In the genomic region with DNA sequence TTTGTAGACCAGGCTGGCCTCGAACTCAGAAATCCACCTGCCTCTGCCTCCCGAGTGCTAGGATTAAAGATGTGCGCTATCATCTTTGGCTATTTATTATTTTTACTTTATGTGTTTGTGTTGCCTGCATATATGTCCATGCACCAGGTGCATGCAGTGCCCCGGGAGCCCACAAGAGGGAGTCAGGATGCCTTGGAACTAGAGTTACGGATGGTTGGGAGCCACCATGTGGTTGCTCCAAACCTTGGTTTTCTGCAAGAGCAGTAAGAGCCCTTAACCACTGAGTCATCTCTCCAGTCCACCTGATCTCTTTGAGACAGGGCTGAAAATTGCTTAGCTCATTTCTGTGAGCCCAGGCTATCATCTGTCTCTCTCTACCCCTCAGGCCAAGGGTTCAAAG, we compare ENCODE assay signal across 8 mouse cellular contexts. TPM values are rescaled to one million over a fixed set of nuclear protein-coding genes. Genes with fewer than 3 reads are reported as not detected.
DNase-seq lines count a peak whose midpoint lies in the region; ATAC-seq and TF ChIP-seq lines count a peak whose summit lies in the region.

No protein-coding gene starts in this region.

- H3K9me3 ChIP-seq in ES-E14 (ENCODE audit: control insufficient read depth, insufficient read depth, low read depth, low read length): no peaks in the 10 kb centered on the region
- no peaks in the 10 kb centered on the region for H3K9me3 ChIP-seq in forebrain, embryonic 14.5 days (replicated peaks; ENCODE audit: control insufficient read depth, low read length)

- peak; percentile 89 for DNase-seq in ES-E14 (ENCODE audit: low read depth, low spot score)
- DNase-seq in c-Kit-positive CD71-positive TER-119-positive erythroid progenitor cells, embryonic 14.5 days (ENCODE audit: low spot score): peak; percentile 90
- DNase-seq in forebrain, embryonic 14.5 days (ENCODE audit: low spot score): peak; percentile 91
- peak; percentile 90 for DNase-seq in heart, postnatal 4 days
- peak; percentile 75 to 83 for DNase-seq in layer of hippocampus, postnatal 14 days (ENCODE audit: low spot score in 2 of 2)
- DNase-seq in lung, postnatal 10 days: peak; percentile 91
- peak; percentile 90 for DNase-seq in retina, postnatal 1 day
- DNase-seq in thymus, postnatal 36 days: peak; percentile 81 to 83

- H3K27me3 ChIP-seq in forebrain, embryonic 14.5 days (replicated peaks; ENCODE audit: control insufficient read depth, insufficient read depth, low read length): no peaks in the 10 kb centered on the region

- H3K4me1 ChIP-seq in ES-E14 (ENCODE audit: control insufficient read depth in 2 of 2, insufficient read depth in 2 of 2, low read length in 2 of 2, poor library complexity in 1 of 2): no peaks in the 10 kb centered on the region
- no peaks in the 10 kb centered on the region for H3K4me1 ChIP-seq in forebrain, embryonic 14.5 days (ENCODE audit: control insufficient read depth, insufficient read depth, low read length)

- no peak overlapping the region for H3K4me3 ChIP-seq in ES-E14 (ENCODE audit: insufficient read depth in 1 of 2, low read depth in 1 of 2, low read length in 2 of 2, poor library complexity in 1 of 2, severe bottlenecking in 1 of 2)
- no peak overlapping the region for H3K4me3 ChIP-seq in forebrain, embryonic 14.5 days (ENCODE audit: low read depth, low read length)

- peak; percentile 70 for ATAC-seq in forebrain, embryonic 14.5 days

- H3K4me2 ChIP-seq in forebrain, embryonic 14.5 days (ENCODE audit: low read length): no peak overlapping the region

- H3K9ac ChIP-seq in ES-E14 (ENCODE audit: insufficient read depth, low read depth, low read length, poor library complexity, severe bottlenecking): no peak overlapping the region
- no peak overlapping the region for H3K9ac ChIP-seq in forebrain, embryonic 14.5 days (ENCODE audit: low read length)

- no peak overlapping the region for H3K27ac ChIP-seq in ES-E14 (ENCODE audit: insufficient read depth, low read depth, low read length, poor library complexity, severe bottlenecking)
- no peak overlapping the region for H3K27ac ChIP-seq in forebrain, embryonic 14.5 days (ENCODE audit: low read depth, low read length)

- in situ Hi-C loops in ES-E14 (cut with MboI; ENCODE audit: low sequenced_read_pairs in 2 of 2, unreplicated experiment in 2 of 2): loop anchor here (25.0 kb wide), 1 partner anchor 430 kb away; no protein-coding TSS in a partner anchor

- no peaks in the 10 kb centered on the region for H3K36me3 ChIP-seq in ES-E14 (ENCODE audit: control insufficient read depth, insufficient read depth, low read length, poor library complexity, severe bottlenecking)
- H3K36me3 ChIP-seq in forebrain, embryonic 14.5 days (ENCODE audit: control insufficient read depth, insufficient read depth, low read length): no peaks in the 10 kb centered on the region

- WGBS in forebrain, embryonic 14.5 days: 0% methylated on average over 5 of the region's 5 CpGs

TF ChIP-seq in ES-E14, 5 proteins besides CTCF, POLR2A, EP300 and RAD21:
- peak; percentile 71 for TF ChIP-seq MAFK (IDR thresholded peaks at IDR 0.05; ENCODE audit: insufficient read depth, low read depth, low read length)
- peak; percentile 61; the same call in 1 of the 2 replicates for TF ChIP-seq ZNF384 (IDR thresholded peaks at IDR 0.05; ENCODE audit: low read depth, low read length)
- TF ChIP-seq HCFC1 (IDR thresholded peaks at IDR 0.05; ENCODE audit: borderline replicate concordance, insufficient read depth, low read length): 0 out of 2 replicates have a peak, but pooled peaks have one; percentile 38
- TF ChIP-seq CHD2 (IDR thresholded peaks at IDR 0.05; ENCODE audit: low read depth, low read length): no peak
- peak; percentile 82 for TF ChIP-seq ZC3H11A (IDR thresholded peaks at IDR 0.05; ENCODE audit: borderline replicate concordance, low read depth, low read length)

RNA-seq across cellular contexts. Expression of a gene that starts 7.0 kb away (rescaled TPM):
- total RNA-seq in ES-E14 (2012; rRNA removed): 22.6 and 25.2 TPM in 2 replicates
- 4.3 and 4.6 TPM in 2 replicates for polyA plus RNA-seq in forebrain, embryonic 14.5 days (2014; fragmentation: Nextera tagmentation; extraction: Ambion mirVana)
- total RNA-seq in heart, postnatal 4 days (2021): 10 to 100 TPM; 26.8 to 28.2 TPM
- total RNA-seq in layer of hippocampus, postnatal 14 days (2021): 10 to 100 TPM; 21.0 to 22.1 TPM

RNA-seq across cellular contexts. Expression of a gene that starts 16.6 kb away (rescaled TPM):
- total RNA-seq in ES-E14 (2012; rRNA removed): 25.6 and 44.0 TPM in 2 replicates
- 20.4 and 22.6 TPM in 2 replicates for polyA plus RNA-seq in forebrain, embryonic 14.5 days (2014; fragmentation: Nextera tagmentation; extraction: Ambion mirVana)
- total RNA-seq in heart, postnatal 4 days (2021): 100 to 1,000 TPM; 105 to 121 TPM
- total RNA-seq in layer of hippocampus, postnatal 14 days (2021): 10 to 100 TPM; 11.4 to 15.3 TPM

RNA-seq across cellular contexts. Expression of a gene that starts 26.9 kb away (rescaled TPM):
- total RNA-seq in ES-E14 (2012; rRNA removed): 1.0 and 1.2 TPM in 2 replicates
- polyA plus RNA-seq in forebrain, embryonic 14.5 days (2014; fragmentation: Nextera tagmentation; extraction: Ambion mirVana): 13.8 and 17.7 TPM in 2 replicates
- 10 to 100 TPM; 33.4 to 36.0 TPM for total RNA-seq in heart, postnatal 4 days (2021)
- total RNA-seq in layer of hippocampus, postnatal 14 days (2021): 1 to 10 TPM; 3.7 to 4.2 TPM

RNA-seq across cellular contexts. Expression of a gene that starts 32.2 kb away (rescaled TPM):
- 407 and 469 TPM in 2 replicates for total RNA-seq in ES-E14 (2012; rRNA removed)
- 348 and 370 TPM in 2 replicates for polyA plus RNA-seq in forebrain, embryonic 14.5 days (2014; fragmentation: Nextera tagmentation; extraction: Ambion mirVana)
- 100 to 1,000 TPM; 239 to 255 TPM for total RNA-seq in heart, postnatal 4 days (2021)
- total RNA-seq in layer of hippocampus, postnatal 14 days (2021): 100 to 1,000 TPM; 176 to 196 TPM

RNA-seq across cellular contexts. Expression of a gene that starts 40.4 kb away (rescaled TPM):
- 57.2 and 62.0 TPM in 2 replicates for total RNA-seq in ES-E14 (2012; rRNA removed)
- 123 and 129 TPM in 2 replicates for polyA plus RNA-seq in forebrain, embryonic 14.5 days (2014; fragmentation: Nextera tagmentation; extraction: Ambion mirVana)
- total RNA-seq in heart, postnatal 4 days (2021): 10 to 100 TPM; 41.1 to 42.4 TPM
- total RNA-seq in layer of hippocampus, postnatal 14 days (2021): 10 to 100 TPM; 78.0 to 85.6 TPM

Comparison
In these comparisons a context has a peak if more than half of its experiments do, and no peak if none do; other contexts are left out.
1. RNA of a gene that starts 26.9 kb away (total RNA-seq): 33.4 to 36.0 TPM in heart, postnatal 4 days; 3.7 to 4.2 TPM in layer of hippocampus, postnatal 14 days and 1.0 to 1.2 TPM in ES-E14; every median in the first group is over 4 times any median in the second.
2. Peak in every context shown above with its lines, with median percentiles within 50 percentile points of each other: DNase-seq.